Mouse (Mus musculus): ENCODE data around the gene Tas2r143. TPM values are rescaled to one million over a fixed set of nuclear protein-coding genes. Genes with fewer than 3 reads are reported as not detected.

Tas2r143 gene
- total and polyA plus RNA-seq, 2 experiments: 0.13 to 0.83 TPM

DNA sequence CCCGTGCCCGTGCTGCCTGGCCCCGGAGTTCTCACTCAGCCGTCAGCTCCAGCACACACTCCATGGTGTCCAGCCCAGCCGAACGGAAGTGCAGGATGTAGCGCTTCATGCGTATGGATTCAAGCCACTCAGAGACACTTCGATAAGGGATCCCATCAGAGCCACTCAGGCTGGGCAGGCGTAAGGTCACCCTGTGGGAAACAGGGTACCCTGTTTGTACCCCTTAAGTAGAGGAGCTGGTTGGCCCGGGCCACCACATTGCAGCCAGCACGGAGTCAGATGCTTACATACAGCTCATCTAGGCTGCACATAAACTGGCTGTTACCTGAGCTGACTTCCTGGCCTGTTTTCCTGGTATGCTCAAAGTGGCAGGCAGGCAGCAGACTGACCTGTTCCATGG is 41.1 kb upstream of the Tas2r143 start:
- Histone ChIP-seq H3K36me3 (ENCODE audit: control insufficient read depth, insufficient read depth, low read length) (peaks cover 50% of the 10 kb centered on the region), H3K27ac (replicated peaks; ENCODE audit: insufficient read depth, low read depth, low read length) (peak overlapping the region; percentile 18; the same call in 1 of the 2 replicates)
- WGBS: 85% methylated on average over 12 of the region's 12 CpGs

GRCm38 (mm10) chr6:42359364-42360147 is 40.5 kb upstream of the Tas2r143 start:
- 64% methylated on average over 9 of the region's 9 CpGs for WGBS
- no peaks in the 10 kb centered on the region for H3K27me3 ChIP-seq (ENCODE audit: control insufficient read depth, insufficient read depth, low read length)
- H3K9ac ChIP-seq (ENCODE audit: low read depth, low read length): no peak overlapping the region
- no peaks in the 10 kb centered on the region for H3K79me2 ChIP-seq (ENCODE audit: control insufficient read depth, insufficient read depth, low read length)
- H3K27ac ChIP-seq (replicated peaks; ENCODE audit: insufficient read depth, low read depth, low read length): peak overlapping the region; percentile 51
- peaks cover 55% of the 10 kb centered on the region for H3K36me3 ChIP-seq (ENCODE audit: control insufficient read depth, insufficient read depth, low read length)
- peaks cover 11% of the 10 kb centered on the region for H3K4me1 ChIP-seq (ENCODE audit: control insufficient read depth, insufficient read depth, low read length)
- DNase-seq (ENCODE audit: extremely low read depth, low read depth, low spot score): no peak
- no peak for TF ChIP-seq CTCF (IDR thresholded peaks at IDR 0.05; ENCODE audit: low read depth, low read length)
- no peak for TF ChIP-seq POLR2A (IDR thresholded peaks at IDR 0.05; ENCODE audit: extremely low read depth, insufficient read depth, low read length)
- no peak overlapping the region for H3K4me3 ChIP-seq (ENCODE audit: insufficient read depth, low read depth, low read length)

More for the DNA sequence above, 41.1 kb upstream of the Tas2r143 start:
- Histone ChIP-seq H3K79me2 (ENCODE audit: control insufficient read depth, insufficient read depth, low read length) (no peaks in the 10 kb centered on the region), H3K9ac (ENCODE audit: low read depth, low read length) (no peak overlapping the region), H3K4me1 (ENCODE audit: control insufficient read depth, insufficient read depth, low read length) (peaks cover 15% of the 10 kb centered on the region), H3K27me3 (ENCODE audit: control insufficient read depth, insufficient read depth, low read length) (no peaks in the 10 kb centered on the region), H3K4me3 (ENCODE audit: insufficient read depth, low read depth, low read length) (no peak overlapping the region)
- no peak for TF ChIP-seq CTCF (IDR thresholded peaks at IDR 0.05; ENCODE audit: low read depth, low read length)
- no peak for TF ChIP-seq POLR2A (IDR thresholded peaks at IDR 0.05; ENCODE audit: extremely low read depth, insufficient read depth, low read length)
- no peak for DNase-seq (ENCODE audit: extremely low read depth, low read depth, low spot score)

GRCm38 (mm10) chr6:42360231-42360840 is 39.7 kb upstream of the Tas2r143 start:
- DNase-seq (ENCODE audit: extremely low read depth, low read depth, low spot score): no peak
- Histone ChIP-seq H3K79me2 (ENCODE audit: control insufficient read depth, insufficient read depth, low read length) (no peaks in the 10 kb centered on the region), H3K36me3 (ENCODE audit: control insufficient read depth, insufficient read depth, low read length) (peaks cover 55% of the 10 kb centered on the region), H3K4me3 (ENCODE audit: insufficient read depth, low read depth, low read length) (no peak overlapping the region), H3K4me1 (ENCODE audit: control insufficient read depth, insufficient read depth, low read length) (peaks cover 9% of the 10 kb centered on the region), H3K9ac (ENCODE audit: low read depth, low read length) (no peak overlapping the region), H3K27me3 (ENCODE audit: control insufficient read depth, insufficient read depth, low read length) (no peaks in the 10 kb centered on the region), H3K27ac (replicated peaks; ENCODE audit: insufficient read depth, low read depth, low read length) (no peak overlapping the region)
- TF ChIP-seq POLR2A (IDR thresholded peaks at IDR 0.05; ENCODE audit: extremely low read depth, insufficient read depth, low read length) (no peak), CTCF (IDR thresholded peaks at IDR 0.05; ENCODE audit: low read depth, low read length) (no peak)
- 90% methylated on average over 6 of the region's 6 CpGs for WGBS

DNA sequence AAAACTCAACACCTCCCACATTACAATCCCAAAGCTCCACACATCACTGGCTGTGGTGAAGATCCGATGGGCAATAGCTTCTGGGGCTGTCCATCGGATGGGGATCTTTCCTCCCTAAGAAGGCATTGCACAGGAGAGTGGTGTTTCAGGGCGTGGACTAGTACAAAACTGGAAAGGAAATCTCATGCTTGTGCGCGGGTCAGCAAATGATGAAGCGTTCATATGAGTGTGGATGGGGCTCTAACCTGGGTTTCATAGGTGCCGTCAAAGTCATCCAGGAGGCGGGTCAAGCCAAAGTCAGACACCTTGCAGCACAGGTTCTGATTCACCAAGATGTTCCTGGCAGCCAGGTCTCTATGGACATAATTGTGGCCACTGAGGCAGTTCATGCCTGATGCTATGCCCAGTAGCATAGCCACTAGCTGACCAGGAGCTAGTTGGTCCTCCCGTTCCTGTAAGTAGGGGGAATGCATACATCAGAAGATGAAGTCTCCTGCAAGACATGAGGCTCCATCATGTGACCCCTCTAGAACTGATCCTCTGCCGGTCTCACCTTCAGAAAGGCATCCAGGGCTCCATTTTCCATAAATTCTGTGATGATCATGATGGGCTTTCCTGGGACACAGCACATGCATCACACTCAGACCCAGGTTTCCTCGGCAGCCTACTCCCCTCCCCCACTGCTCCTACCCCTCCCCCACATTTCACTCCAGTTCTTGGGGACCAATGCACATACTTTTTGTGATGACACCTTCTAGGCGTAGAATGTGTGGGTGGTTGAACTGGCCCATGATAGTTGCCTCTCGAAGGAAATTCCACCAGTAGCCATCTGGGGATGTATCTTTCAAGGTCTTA is 38.8 kb upstream of the Tas2r143 start:
- WGBS: 87% methylated on average over 13 of the region's 13 CpGs
- Histone ChIP-seq H3K36me3 (ENCODE audit: control insufficient read depth, insufficient read depth, low read length) (peaks cover 49% of the 10 kb centered on the region), H3K27ac (replicated peaks; ENCODE audit: insufficient read depth, low read depth, low read length) (no peak overlapping the region), H3K79me2 (ENCODE audit: control insufficient read depth, insufficient read depth, low read length) (no peaks in the 10 kb centered on the region), H3K4me3 (ENCODE audit: insufficient read depth, low read depth, low read length) (no peak overlapping the region), H3K9ac (ENCODE audit: low read depth, low read length) (no peak overlapping the region), H3K4me1 (ENCODE audit: control insufficient read depth, insufficient read depth, low read length) (peaks cover 9% of the 10 kb centered on the region), H3K27me3 (ENCODE audit: control insufficient read depth, insufficient read depth, low read length) (no peaks in the 10 kb centered on the region)
- no peak for TF ChIP-seq POLR2A (IDR thresholded peaks at IDR 0.05; ENCODE audit: extremely low read depth, insufficient read depth, low read length)
- no peak for TF ChIP-seq CTCF (IDR thresholded peaks at IDR 0.05; ENCODE audit: low read depth, low read length)
- no peak for DNase-seq (ENCODE audit: extremely low read depth, low read depth, low spot score)

GRCm38 (mm10) chr6:42362074-42362473 is 38.0 kb upstream of the Tas2r143 start:
- DNase-seq (ENCODE audit: extremely low read depth, low read depth, low spot score): no peak
- WGBS: 81% methylated on average over 1 of the region's 1 CpGs
- Histone ChIP-seq H3K4me3 (ENCODE audit: insufficient read depth, low read depth, low read length) (no peak overlapping the region), H3K27me3 (ENCODE audit: control insufficient read depth, insufficient read depth, low read length) (no peaks in the 10 kb centered on the region), H3K9ac (ENCODE audit: low read depth, low read length) (no peak overlapping the region), H3K4me1 (ENCODE audit: control insufficient read depth, insufficient read depth, low read length) (peaks cover 9% of the 10 kb centered on the region), H3K27ac (replicated peaks; ENCODE audit: insufficient read depth, low read depth, low read length) (no peak overlapping the region), H3K36me3 (ENCODE audit: control insufficient read depth, insufficient read depth, low read length) (peaks cover 49% of the 10 kb centered on the region), H3K79me2 (ENCODE audit: control insufficient read depth, insufficient read depth, low read length) (no peaks in the 10 kb centered on the region)
- no peak for TF ChIP-seq CTCF (IDR thresholded peaks at IDR 0.05; ENCODE audit: low read depth, low read length)
- TF ChIP-seq POLR2A (IDR thresholded peaks at IDR 0.05; ENCODE audit: extremely low read depth, insufficient read depth, low read length): no peak

Measured in liver, adult 2 months (tissue).